Mouse (Mus musculus): ENCODE data around the gene Misp. TPM values are rescaled to one million over a fixed set of nuclear protein-coding genes. Genes with fewer than 3 reads are reported as not detected.
A peak's percentile ranks its signal among the peaks of the same experiment; 100 is the strongest.

Gene Misp
- total RNA-seq, 1 experiment from 2014 or later: not detected

DNA sequence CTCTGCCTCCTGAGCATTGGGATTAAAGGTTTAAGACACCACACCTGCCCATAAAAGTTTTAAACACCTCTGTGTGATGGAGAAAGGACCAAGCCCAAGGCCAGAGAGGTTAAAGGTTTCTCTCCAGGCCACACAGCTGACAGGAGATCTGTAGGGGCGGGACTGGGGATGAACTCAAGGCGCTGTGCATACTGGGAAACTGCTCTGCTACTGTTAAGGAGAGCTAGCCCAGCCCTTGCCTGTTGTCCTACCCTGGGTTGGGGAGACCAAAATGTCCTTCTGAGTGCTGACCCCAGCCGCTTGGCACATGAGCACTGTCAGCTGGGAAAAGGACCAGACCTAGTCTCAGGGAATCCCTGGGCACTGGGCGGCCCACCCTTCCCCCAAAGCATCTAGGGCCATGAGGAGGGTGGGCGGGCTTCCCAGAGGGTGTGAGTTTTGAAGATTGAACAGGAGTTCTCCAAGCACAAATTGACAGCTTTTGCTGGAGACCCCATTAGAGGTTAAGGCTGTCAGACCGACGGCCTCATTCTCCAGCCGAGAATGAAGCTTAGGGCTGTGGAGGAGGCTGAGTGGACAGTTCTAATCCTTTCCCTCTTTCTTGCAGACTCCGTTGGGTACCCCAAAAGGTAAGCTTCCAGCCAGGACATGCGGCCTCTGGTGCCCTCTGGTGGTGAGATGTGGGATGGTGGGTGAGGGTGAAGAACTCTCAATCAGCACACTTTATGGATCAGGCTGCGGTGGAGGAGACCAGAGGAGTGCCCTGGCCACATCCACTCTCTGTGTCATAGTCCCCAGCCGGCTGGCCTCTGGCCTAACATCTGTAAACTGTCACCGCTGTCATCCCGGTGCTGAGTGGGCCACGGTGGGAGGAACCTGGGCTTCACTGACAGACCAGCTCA, 8.8 kb upstream of the Misp start:
- ATAC-seq (replicated peaks in 1 of 2; ENCODE audit: insufficient read depth in 1 of 2, low FRiP score in 2 of 2, low TSS enrichment in 1 of 2, low read depth in 1 of 2, poor library complexity in 2 of 2, severe bottlenecking in 2 of 2): peak; percentile 74 to 85

DNA sequence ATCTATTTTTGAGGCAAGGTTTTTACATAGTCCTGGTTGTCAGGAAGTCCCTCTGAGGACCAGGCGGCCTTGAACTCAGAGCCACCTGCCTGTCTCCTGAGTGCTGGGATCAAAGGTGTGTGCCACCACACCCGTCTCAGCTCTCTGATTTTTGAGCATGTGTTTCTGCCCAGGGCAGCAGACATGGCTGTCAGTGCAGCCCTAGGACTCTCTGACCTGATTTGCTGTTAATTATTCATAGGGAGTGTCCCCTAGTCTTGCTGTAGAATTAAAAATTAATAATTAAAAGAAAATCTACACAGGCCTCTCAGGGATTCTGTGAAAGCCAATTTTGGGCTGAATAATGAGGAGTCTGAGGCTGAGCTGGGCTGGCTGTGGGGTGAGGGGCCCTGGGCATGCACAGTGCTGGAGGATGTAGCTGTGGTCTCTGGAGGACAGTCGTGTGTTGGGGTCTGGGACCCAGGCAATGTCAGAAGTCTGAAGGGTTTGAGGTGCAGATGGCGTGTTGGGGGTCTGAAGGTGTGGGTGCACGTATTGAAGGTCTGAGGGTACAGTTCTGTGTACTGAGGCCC, 6.4 kb upstream of the Misp start:
- no peak for ATAC-seq (replicated peaks in 1 of 2; ENCODE audit: insufficient read depth in 1 of 2, low FRiP score in 2 of 2, low TSS enrichment in 1 of 2, low read depth in 1 of 2, poor library complexity in 2 of 2, severe bottlenecking in 2 of 2)

DNA sequence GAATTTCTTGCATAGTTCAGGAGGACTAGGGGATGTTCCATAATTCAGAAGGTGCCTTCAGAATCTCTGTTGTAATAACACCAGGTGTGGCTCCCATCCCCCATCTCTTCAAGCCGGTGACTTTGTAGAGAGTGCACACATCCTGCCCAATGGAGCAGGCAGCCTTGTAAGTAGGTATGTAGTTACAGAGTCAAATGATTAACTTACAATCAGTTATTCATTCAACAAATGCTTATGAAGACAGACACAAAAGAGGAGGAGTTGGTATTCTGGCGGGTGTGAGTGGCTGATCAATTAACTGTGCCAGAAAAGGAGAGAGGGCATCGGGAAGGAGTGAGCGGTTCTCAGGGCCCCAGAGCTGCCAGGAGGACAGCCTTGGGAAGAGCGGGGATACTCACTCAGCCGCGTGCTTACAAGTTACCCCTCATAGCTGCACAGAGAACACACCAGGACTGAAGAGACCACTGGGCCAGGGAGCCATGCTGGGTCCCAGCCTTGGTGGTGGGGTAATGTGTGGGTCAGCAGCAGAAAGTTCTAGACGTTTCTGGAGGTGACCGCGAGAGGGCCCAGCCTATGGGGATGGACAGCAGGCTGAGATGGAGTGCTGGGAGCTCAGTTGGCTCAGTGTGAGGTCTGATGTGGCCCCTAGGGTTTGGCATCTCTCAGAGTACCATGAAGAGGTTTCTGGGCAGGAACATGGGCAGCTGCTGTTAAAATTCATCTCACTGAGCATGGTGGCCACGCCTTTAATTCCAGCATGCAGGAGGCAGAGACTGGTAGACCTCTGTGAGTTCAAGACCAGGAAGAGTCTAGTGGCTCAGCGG, 4.9 kb upstream of the Misp start:
- no peak for ATAC-seq (replicated peaks in 1 of 2; ENCODE audit: insufficient read depth in 1 of 2, low FRiP score in 2 of 2, low TSS enrichment in 1 of 2, low read depth in 1 of 2, poor library complexity in 2 of 2, severe bottlenecking in 2 of 2)

DNA sequence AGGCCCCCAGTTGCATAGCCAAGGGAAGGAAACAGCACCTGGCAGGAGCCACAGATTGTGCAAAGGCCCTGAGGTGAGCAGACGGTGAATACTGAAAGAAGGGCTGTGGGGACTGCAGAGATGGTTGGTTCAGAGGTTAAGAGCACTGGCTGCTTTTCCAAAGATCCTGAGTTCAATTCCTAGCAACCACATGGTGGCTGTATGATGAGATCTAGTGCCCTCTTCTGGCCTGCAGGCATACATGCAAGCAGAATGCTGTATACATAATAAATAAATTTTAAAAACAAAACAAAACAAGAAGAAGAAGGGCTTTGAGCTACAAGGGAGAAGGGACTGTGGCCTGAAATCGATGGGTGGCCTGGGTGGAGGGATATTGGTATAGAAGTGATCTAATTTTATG, 3.7 kb upstream of the Misp start:
- ATAC-seq (replicated peaks in 1 of 2; ENCODE audit: insufficient read depth in 1 of 2, low FRiP score in 2 of 2, low TSS enrichment in 1 of 2, low read depth in 1 of 2, poor library complexity in 2 of 2, severe bottlenecking in 2 of 2): no peak

DNA sequence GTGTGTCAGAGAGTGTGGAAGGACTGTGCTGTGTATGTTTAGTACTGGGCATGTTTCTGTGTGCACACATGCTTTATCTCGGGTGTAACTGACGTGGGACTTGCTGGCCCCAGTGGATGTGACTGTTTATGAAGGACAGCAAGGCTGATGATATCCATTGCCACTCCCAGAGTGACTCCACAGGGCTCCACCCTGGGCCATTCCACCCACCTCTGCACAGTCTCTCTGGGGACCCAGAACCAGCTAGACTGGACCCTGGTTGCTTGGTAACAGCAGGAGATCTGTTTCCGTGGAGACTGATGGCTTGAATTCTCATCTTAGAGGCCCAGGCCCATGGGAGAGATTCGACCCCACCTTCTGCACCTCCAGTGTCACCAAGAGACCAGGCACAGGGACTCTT, 2.6 kb upstream of the Misp start:
- no peak for ATAC-seq (replicated peaks in 1 of 2; ENCODE audit: insufficient read depth in 1 of 2, low FRiP score in 2 of 2, low TSS enrichment in 1 of 2, low read depth in 1 of 2, poor library complexity in 2 of 2, severe bottlenecking in 2 of 2)

DNA sequence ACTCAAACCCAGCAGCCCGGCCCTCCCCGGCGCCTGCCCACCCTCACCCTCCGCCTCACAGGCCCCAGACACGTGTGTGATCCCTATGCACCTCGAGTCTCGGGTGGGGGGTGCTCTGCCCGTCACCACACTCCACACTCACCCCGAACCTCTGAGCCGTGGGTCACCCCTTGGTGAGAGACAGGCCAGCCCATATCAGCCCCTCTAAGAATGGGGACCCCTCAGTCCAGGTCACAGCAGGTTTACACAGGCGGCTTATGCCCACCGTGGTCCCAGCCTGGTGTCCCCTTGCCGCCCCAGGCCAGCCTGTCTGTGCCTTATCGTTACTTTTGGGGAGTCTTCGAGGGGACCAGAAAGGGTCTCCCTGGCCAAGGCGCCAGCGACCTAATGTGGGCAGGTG, 1.2 kb upstream of the Misp start:
- ATAC-seq (replicated peaks in 1 of 2; ENCODE audit: insufficient read depth in 1 of 2, low FRiP score in 2 of 2, low TSS enrichment in 1 of 2, low read depth in 1 of 2, poor library complexity in 2 of 2, severe bottlenecking in 2 of 2): no peak

DNA sequence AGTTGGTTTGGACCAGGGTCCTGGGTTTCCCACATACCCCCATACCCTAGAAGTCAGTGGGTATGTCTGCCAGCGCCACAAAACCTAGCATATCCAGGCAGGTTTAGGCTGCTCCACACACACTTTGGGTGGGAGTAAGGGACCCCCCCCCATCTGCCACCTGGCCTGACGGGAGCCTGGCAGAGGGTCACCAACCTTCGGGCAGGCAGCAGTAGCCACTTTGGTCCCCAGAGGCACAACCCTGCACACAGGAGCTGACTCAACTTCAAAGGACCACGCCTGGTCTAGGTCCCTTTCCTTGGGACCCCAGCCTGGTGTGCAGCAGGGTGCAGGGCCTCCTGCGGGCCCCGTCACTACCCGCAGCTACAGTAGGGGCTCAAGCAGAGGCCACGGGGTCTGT, 512 bp upstream of the Misp start:
- no peak for ATAC-seq (replicated peaks in 1 of 2; ENCODE audit: insufficient read depth in 1 of 2, low FRiP score in 2 of 2, low TSS enrichment in 1 of 2, low read depth in 1 of 2, poor library complexity in 2 of 2, severe bottlenecking in 2 of 2)

DNA sequence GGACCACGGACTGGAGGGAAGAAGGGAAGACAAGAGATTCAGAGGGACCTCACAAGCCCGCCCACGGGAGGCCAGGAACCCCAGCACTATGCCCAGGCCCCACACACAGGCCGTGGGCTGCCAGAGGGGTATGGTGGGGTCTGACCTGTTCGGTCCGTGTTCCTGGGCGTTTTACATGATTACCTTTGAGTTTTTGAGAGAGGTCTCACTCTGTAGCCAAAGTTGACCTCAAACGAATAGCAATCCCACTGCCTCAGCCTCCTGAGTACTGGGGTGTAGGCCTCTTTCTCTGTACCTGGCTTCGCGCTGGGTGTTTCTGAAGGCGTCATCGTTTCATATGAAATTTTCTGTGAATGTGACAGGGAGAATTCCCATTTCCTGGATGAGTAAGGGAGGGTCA, 942 bp downstream of the Misp start:
- no peak for ATAC-seq (replicated peaks in 1 of 2; ENCODE audit: insufficient read depth in 1 of 2, low FRiP score in 2 of 2, low TSS enrichment in 1 of 2, low read depth in 1 of 2, poor library complexity in 2 of 2, severe bottlenecking in 2 of 2)

DNA sequence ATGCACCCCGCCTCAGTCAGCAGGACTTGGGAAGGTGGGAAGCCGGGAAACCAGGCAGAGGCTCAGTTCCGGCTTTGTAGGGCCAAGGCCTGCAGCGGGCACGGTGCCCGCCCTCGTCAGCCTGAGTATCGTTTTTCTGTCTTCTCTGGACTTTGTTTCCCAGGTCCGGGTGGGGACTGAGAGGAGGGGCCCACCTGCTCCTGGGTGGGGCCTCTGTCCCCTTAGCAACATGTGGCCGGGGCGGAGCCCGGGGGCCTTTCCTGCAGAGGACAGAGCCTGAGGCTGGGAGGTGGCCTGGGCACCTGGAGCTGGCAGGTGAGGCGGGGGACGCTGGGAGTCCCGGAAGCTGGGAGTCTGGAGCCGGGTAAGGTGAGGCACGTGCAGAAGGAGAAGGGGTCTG, 1.6 kb downstream of the Misp start:
- no peak for ATAC-seq (replicated peaks in 1 of 2; ENCODE audit: insufficient read depth in 1 of 2, low FRiP score in 2 of 2, low TSS enrichment in 1 of 2, low read depth in 1 of 2, poor library complexity in 2 of 2, severe bottlenecking in 2 of 2)

DNA sequence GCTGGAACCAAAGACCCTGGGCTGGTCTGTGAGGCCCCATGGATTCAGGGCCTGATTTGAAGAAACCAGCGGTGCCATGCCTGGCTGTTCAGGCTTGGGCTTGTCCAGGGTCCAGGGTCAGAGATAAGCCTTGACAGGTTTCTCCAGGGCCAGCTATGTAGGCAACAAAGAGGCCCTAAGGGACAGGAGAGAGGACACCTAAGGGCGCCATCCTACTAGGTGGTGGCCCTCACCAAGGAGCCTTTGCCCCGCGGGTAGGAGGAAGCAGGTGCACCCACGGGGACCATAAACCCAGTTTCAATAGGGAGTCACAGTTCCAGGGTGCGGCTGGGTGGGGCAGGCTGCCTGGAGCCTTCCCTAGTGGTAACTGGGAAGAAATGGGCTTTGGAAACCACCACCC, 2.2 kb downstream of the Misp start:
- no peak for ATAC-seq (replicated peaks in 1 of 2; ENCODE audit: insufficient read depth in 1 of 2, low FRiP score in 2 of 2, low TSS enrichment in 1 of 2, low read depth in 1 of 2, poor library complexity in 2 of 2, severe bottlenecking in 2 of 2)

DNA sequence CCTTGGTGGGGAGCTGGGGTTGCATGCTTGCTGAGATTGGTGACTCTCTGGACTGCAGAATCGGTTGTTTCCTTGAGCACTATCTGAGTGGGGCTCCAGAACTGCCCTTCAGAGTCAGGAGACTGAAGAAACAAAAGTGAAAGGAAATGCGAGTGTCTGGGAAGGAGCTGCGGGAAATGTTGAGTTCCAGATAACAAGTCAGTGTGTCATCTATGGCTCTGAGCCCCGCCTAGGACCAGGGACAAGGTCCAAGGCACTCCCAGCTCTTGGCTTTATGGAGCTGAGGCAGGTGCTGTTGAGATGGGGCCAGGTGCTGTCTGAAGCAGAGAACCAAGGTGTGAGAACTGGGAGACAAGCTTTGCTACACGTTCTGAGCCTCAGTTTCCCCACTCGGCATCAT, 3.6 kb downstream of the Misp start:
- peak in 1 of 2 experiments; percentile 24; a peak in 1 of 4 replicates for ATAC-seq (replicated peaks in 1 of 2; ENCODE audit: insufficient read depth in 1 of 2, low FRiP score in 2 of 2, low TSS enrichment in 1 of 2, low read depth in 1 of 2, poor library complexity in 2 of 2, severe bottlenecking in 2 of 2)

DNA sequence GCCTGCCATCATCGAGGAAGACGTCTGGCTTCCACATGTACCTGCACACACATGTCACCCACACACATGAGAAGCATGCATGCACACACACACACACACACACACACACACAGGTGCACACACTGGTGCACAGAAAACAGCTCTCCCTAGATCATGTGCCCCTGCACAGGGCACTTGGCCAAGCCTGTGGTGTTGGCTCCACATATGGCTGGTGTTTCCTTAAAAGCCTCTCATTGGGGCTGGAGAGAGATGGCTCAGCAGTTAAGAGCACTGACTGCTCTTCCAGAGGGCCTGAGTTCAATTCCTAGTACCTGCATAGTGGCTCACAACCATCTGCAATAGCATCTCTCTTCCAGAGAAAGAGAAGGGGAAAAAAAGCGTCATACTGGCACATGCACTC, 10.8 kb downstream of the Misp start:
- ATAC-seq (replicated peaks in 1 of 2; ENCODE audit: insufficient read depth in 1 of 2, low FRiP score in 2 of 2, low TSS enrichment in 1 of 2, low read depth in 1 of 2, poor library complexity in 2 of 2, severe bottlenecking in 2 of 2): peak; percentile 52 to 55; a peak in 2 of 4 replicates

DNA sequence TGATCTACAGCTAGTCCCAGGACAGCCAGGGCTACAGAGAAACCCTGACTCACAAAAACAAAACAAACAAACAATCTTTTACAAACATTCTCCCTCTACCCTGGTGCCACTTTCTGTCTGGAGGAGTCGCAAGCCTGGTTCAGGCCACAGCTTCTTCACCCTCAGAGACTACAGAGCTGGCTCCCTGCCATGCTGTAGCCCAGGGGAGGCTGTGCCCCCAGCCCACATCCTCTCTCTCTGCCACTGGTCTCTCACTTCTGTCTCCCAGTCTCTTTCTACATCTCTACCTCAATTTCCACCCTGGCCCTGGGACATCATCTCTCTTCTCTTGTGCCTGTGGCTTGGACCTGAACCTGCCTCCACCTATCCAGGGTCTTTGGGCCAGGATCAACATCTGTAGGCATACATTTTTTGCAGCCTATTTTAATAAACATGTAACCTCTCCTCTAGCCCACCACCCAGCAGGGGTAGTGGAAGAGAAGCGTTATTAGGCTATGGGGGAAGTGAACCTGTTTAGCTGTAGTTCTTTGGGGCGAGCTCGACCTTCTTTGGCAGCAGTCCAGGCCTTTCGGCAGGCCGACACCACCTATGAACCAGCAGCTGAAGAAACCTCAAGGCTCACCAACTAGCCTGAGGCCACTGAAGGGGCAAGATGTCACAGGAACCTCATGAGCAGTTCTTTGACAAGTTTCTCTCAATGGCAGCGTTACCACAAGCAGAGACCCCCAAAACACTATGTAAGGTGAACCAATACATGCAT, 11.4 kb downstream of the Misp start:
- peak in 1 of 2 experiments; percentile 47; a peak in 2 of 4 replicates for ATAC-seq (replicated peaks in 1 of 2; ENCODE audit: insufficient read depth in 1 of 2, low FRiP score in 2 of 2, low TSS enrichment in 1 of 2, low read depth in 1 of 2, poor library complexity in 2 of 2, severe bottlenecking in 2 of 2)

DNA sequence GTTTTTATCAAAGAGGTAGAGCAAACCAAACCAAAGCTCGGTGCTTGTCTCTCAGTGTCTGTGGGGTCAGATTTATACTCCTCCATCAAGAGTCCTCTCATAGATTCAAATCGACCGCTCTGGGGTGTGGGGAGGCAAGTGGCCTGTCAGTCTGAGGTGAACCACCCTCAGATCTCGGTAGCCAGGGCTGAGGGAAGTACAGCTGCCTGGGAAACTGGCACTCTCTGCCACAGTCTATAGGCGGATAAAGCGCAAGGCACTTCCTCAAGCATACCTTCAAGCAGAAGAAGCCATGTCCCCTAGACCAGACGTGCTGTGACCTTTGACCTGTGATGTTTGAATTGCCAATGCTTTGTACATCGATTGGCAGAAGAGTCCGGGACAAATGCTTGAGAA, 12.0 kb downstream of the Misp start:
- ATAC-seq (replicated peaks in 1 of 2; ENCODE audit: insufficient read depth in 1 of 2, low FRiP score in 2 of 2, low TSS enrichment in 1 of 2, low read depth in 1 of 2, poor library complexity in 2 of 2, severe bottlenecking in 2 of 2): peak; percentile 33 to 40; a peak in 3 of 4 replicates

DNA sequence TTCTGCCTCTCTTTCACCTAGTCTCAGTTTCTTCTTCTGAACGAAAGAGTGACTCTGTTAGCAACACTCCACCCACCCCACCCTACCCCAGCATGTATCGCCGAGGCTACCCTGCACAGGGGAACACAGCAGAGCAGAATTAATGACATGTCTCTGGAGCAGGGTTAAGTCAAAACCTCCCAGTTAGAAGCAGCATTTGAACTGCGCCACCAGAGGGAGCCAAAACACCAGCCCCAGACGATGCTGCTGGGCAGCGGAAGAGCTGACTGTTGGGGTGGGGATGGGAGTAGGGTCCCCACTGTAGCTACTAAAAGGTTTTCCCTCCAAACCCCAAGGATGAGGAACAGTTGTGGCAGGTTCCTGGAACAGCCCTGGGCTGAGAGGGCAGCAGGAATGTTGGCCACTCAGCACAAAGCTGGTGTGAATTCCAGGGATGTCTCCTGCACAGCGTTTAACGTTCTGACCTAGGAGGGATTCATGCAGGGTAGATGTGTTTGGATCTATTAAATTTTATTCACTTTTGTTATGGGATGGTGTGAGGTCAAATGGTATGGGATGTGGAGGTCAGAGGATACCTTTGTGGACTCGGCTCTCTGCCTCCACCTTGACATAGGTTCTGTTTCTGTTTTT, 14.1 kb downstream of the Misp start:
- ATAC-seq (replicated peaks in 1 of 2; ENCODE audit: insufficient read depth in 1 of 2, low FRiP score in 2 of 2, low TSS enrichment in 1 of 2, low read depth in 1 of 2, poor library complexity in 2 of 2, severe bottlenecking in 2 of 2): peak; percentile 6 to 50; a peak in 2 of 4 replicates

DNA sequence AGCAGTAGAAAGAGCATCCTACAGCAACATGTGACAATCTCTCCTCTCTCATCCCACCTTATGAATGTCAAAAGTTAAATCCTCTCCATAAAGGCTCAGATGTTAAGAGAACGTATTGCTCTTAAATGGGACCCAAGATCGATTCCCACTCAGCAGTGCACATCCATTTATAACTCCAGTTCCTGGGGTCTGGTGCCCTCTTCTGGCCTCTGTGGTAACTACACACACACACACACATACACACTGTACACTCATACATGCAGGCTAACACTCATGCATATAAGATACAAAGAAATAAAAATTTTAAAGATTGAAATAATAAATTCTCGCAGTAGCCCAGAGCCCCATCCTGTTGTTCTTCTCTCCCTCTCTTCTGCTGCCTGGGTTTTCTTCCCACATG, 16.1 kb downstream of the Misp start:
- ATAC-seq (replicated peaks in 1 of 2; ENCODE audit: insufficient read depth in 1 of 2, low FRiP score in 2 of 2, low TSS enrichment in 1 of 2, low read depth in 1 of 2, poor library complexity in 2 of 2, severe bottlenecking in 2 of 2): no peak

DNA sequence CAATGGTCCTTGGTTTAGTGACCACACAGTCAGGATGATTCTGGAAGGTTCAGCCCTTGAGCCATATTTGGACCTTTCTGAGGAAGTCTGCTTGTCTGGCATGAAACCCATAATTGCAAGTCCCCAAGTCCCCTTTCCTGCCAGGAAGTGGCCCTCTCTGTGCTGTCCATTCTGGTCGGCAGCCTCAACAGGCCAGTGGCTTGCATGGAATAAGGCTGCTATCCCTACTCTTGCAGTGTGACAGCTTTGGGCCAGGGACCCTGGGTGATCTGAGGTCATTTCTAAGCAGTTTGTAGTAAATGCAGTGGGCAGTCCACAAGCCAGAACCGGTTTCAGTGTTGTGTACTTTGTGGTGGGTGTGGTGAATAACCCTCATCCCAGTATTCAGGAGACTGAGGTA, 17.4 kb downstream of the Misp start:
- ATAC-seq (replicated peaks in 1 of 2; ENCODE audit: insufficient read depth in 1 of 2, low FRiP score in 2 of 2, low TSS enrichment in 1 of 2, low read depth in 1 of 2, poor library complexity in 2 of 2, severe bottlenecking in 2 of 2): no peak
